Mouse (Mus musculus): Measurements from ENCODE around the gene Golm1. TPM values are rescaled to one million over a fixed set of nuclear protein-coding genes. Genes with fewer than 3 reads are reported as not detected.
"Not testable (repeated sequence)": the region's sequence is repeated elsewhere in the genome, so short reads cannot be mapped to it uniquely, and the experiment has no call there.

Gene Golm1
- total RNA-seq, 2 experiments from 2014 or later: 18.2 to 22.9 TPM

DNA sequence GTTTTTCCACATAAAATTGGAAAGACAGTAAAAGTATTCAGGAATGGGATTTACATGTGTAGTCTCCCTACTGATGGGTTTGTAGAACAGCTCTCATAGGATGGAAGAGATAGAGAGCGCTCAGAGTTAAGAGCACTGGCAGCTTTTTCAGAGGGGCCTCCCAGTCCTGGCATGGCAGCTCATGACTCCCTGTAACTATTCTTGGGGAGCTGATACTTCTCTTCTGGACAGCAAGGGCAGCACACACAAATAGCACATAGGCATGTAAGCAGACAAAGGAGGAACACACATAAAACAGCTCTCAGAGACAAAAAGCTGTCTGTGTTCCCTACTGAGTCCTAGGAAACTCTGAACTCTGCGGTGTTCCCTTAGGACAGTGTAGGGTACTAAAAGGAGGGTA lies 65.2 kb downstream of the Golm1 start:
- Histone ChIP-seq H3K4me3 (no peak overlapping the region), H3K27ac (no peak overlapping the region)
- no peak for TF ChIP-seq CTCF (IDR thresholded peaks at IDR 0.05)
- no peak for DNase-seq (ENCODE audit: extremely low spot score in 1 of 2, low spot score in 2 of 2)
- intact Hi-C loops (cut with DNase I): no loop called here

DNA sequence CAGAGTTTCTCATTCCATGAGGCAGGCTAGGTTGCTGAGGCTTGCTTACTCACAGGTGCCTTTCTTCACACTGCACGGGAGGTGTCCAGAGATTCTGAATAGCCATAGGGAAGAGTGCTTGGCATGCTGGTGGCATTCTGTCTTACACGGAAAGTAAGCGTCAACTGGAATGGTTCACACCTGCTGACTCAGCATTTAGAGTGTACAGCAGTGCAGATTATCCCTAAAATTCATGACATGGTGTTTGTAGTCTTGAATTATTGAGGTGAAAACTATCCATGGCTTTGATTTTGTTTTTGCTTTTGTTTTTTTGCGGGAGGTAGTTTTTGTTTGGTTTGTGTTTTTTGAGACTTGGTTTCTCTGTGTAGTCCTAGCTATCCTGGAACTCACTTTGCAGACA lies 65.7 kb downstream of the Golm1 start:
- Histone ChIP-seq H3K4me3 (no peak overlapping the region), H3K27ac (no peak overlapping the region)
- no peak for DNase-seq (ENCODE audit: extremely low spot score in 1 of 2, low spot score in 2 of 2)
- TF ChIP-seq CTCF (IDR thresholded peaks at IDR 0.05): no peak
- intact Hi-C loops (cut with DNase I): no loop called here

DNA sequence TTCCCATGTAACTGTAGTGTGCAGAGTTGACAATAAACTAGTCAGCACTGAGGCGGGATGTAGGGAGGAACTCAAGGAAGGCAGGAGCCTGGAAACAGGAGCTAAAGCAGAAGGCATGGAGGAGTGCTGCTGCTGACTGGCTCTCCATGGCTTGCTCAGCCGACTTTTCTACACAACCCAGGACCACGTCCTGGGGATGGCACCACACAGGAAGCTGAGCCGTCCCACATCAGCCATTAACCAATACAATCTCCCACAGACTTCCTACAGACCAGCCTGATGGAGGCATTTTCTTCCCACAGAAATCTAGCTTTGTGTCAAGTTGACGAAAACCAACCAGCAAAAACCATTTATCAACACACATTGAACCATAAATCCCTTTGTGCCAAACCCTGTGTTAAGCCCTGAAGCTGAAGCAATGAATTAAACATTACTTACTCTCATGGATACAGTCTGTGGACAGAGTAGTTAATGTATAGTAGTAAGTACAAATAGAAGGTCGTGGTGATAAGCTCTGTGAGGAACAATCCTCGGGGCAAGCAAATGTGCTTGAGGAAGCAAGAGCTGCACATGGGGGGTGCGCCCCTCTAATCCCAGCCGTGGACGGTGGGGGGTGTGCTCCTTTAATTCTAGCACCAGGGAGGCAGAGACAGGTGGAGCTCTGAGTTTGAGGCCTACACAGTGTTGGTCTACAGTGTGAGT lies 70.2 kb downstream of the Golm1 start:
- intact Hi-C loops (cut with DNase I): no loop called here
- Histone ChIP-seq H3K4me3 (no peak overlapping the region), H3K27ac (no peak overlapping the region)
- DNase-seq (ENCODE audit: extremely low spot score in 1 of 2, low spot score in 2 of 2): no peak
- no peak for TF ChIP-seq CTCF (IDR thresholded peaks at IDR 0.05)

DNA sequence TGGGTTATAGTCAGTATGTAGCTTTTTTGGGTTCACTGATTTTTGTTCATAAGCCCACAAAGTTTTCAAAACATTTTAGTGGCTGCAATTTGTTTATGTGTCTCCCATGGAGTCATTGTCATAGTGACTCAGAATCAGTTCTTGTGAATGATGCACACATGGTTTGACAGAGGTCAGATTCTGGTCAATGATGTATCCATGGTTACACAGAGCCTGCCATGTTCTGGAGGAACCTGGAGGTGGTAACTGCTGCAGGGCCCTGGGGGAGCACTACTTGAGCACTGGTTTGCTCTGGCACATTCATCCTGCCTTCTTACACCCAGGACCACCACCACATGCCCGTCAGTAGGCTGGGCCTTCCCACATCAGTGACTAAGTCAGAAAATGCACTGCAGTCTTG lies 71.1 kb downstream of the Golm1 start:
- Histone ChIP-seq H3K4me3 (no peak overlapping the region), H3K27ac (no peak overlapping the region)
- no peak for TF ChIP-seq CTCF (IDR thresholded peaks at IDR 0.05)
- no peak for DNase-seq (ENCODE audit: extremely low spot score in 1 of 2, low spot score in 2 of 2)
- intact Hi-C loops (cut with DNase I): no loop called here

DNA sequence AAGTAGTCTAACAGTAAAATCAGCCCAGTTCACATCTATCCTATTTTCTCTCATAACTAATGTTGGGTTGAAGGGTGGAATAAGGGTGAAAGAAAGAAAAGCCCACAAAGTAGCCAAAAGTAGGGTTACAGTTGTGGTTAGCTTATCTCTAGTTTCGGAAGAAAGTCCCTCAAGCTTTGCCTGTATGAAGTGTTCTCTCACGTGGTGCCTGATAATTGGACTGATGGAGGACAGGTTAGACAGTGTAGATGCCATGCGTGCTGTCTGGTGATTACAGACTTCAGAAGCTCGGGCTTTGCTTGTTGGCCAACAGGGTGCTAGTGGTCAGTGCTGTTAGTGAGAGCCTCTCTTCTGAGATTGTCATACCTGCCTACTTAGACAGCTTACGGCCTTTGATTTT lies 72.5 kb downstream of the Golm1 start:
- no peak overlapping the region for H3K27ac ChIP-seq
- TF ChIP-seq CTCF (IDR thresholded peaks at IDR 0.05): no peak
- intact Hi-C loops (cut with DNase I): no loop called here
- no peak for DNase-seq (ENCODE audit: extremely low spot score in 1 of 2, low spot score in 2 of 2)
- no peak overlapping the region for H3K4me3 ChIP-seq

DNA sequence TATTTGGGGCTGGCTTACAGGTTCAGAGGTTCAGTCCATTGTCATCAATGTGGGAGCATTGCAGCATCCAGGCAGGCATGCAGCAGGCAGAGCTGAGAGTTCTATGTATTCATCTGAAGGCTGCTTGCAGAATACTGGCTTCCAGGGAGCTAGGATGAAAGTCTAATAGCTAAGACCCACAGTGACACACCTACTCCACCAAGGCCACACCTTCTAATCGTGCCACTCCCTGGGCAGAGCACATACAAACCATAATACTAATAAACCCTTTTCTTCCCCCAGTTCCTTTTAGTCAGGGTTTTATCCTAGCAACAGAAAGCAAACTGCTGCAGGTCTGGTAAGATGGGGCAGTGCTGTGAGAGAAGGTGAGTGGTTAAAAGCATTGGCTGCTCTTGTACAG lies 83.0 kb downstream of the Golm1 start:
- intact Hi-C loops (cut with DNase I): no loop called here
- no peak for TF ChIP-seq CTCF (IDR thresholded peaks at IDR 0.05)
- Histone ChIP-seq H3K4me3 (no peak overlapping the region), H3K27ac (no peak overlapping the region)
- DNase-seq (ENCODE audit: extremely low spot score in 1 of 2, low spot score in 2 of 2): no peak

DNA sequence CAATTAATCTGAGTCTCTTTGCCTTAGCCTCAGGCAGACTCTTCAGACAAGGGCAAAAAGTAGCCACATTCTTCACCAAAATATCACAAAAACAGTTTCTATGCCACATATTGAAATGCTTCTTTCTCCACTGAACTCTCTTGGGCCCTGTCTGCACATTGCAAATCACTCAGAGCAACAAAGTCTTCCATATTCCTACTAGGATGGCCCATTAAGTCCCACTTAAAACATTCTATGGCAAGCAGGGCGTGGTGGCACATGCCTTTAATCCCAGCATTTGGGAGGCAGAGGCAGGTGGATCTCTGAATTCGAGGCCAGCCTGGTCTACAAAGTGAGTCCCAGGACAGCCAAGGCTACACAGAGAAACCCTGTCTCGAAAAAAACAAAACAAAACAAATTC lies 83.6 kb downstream of the Golm1 start:
- H3K4me3 ChIP-seq; DNase-seq (ENCODE audit: extremely low spot score in 1 of 2, low spot score in 2 of 2); intact Hi-C loops (cut with DNase I); H3K27ac ChIP-seq: not testable (repeated sequence)

DNA sequence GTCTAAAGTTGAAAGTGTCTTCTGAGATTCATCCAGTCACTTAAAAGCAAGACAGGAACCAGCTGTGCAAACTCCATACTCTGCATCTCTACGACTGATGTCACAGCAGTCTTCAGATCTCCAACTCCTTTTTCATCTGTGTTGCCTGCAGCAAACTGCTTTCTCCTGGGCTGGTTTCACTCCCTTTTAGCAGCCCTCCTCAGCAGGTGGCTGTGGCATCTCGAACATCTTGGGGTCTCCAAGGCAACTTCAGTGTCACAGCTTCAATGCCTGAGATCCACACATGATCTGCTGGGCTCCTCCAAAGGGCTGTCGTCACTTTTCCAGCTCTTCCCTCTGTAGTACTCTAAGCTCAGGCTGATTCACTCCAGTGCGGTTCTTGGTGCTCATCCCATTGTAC lies 84.9 kb downstream of the Golm1 start:
- H3K27ac ChIP-seq: no peak overlapping the region
- TF ChIP-seq CTCF (IDR thresholded peaks at IDR 0.05): no peak
- intact Hi-C loops (cut with DNase I): no loop called here

DNA sequence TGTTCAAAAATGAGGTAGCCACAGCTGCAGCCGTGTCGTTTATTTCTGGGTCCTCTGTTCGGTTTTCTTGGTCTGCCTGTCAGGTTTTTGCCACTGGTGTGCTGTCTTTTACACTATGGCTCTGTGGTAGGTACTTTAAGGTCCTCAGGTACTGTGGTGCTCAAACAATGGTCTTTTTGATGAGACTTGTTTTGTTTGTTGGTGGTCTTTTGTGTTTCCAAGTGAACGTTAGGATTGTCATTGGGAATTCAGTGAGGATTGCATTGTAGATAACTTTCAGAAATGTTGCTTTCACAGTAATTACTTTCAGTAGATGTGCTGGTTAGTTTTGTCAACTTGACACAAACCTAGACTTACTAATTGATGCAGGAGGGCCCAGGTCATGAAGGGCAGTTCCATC lies 85.9 kb downstream of the Golm1 start:
- no peak for DNase-seq (ENCODE audit: extremely low spot score in 1 of 2, low spot score in 2 of 2)
- no peak for TF ChIP-seq CTCF (IDR thresholded peaks at IDR 0.05)
- intact Hi-C loops (cut with DNase I): loop anchor here (5.0 to 10.0 kb wide), 2 partner anchors 72 to 955 kb away; no protein-coding TSS in a partner anchor
- no peak overlapping the region for H3K27ac ChIP-seq
- H3K4me3 ChIP-seq: no peak overlapping the region

More for the DNA sequence above, 84.9 kb downstream of the Golm1 start:
- H3K4me3 ChIP-seq: no peak overlapping the region
- DNase-seq (ENCODE audit: extremely low spot score in 1 of 2, low spot score in 2 of 2): no peak

DNA sequence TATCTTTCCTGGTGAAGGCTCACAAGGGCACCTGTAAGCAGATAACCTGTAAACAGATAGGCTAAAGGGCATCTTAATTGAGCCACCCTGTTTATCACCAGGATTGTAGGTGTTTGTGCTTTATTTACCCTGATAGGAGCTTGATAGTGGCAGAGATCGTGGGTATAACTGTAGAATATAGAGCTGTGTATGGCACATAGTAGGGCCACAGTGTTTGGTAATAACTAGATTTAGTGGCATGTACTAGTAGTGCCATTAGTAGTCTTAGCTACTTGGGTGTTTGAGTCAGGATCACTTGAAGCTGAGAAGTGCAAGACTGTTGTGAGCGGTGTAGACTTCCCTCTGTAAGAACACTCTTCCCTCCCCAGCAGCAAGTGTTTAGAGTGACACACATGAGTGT lies 88.4 kb downstream of the Golm1 start:
- no peak overlapping the region for H3K4me3 ChIP-seq
- no peak for DNase-seq (ENCODE audit: extremely low spot score in 1 of 2, low spot score in 2 of 2)
- intact Hi-C loops (cut with DNase I): loop anchor here (5.0 to 10.0 kb wide), 2 partner anchors 70 to 952 kb away; no protein-coding TSS in a partner anchor
- TF ChIP-seq CTCF (IDR thresholded peaks at IDR 0.05): no peak
- no peak overlapping the region for H3K27ac ChIP-seq

DNA sequence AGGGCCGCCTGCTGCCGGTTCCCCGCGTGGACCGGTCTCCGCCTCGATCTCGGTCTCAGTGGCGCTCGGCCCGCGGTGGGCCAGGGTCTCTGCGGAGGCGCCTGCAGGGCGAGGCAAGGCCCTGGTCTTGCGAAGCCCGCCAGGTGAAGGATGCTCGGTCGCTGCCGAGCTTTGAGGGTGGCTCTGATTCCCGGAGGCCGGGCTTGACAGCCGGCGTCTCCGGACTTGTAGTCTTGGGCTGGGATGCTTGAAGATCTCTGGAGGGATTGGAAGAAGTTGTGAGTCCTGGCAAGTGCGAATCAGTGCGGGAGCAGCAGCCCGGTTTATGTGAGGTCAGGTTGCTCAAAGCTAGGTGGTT lies 90.0 kb downstream of the Golm1 start:
- intact Hi-C loops (cut with DNase I): loop anchor here (1.0 to 10.0 kb wide), 3 partner anchors 28 to 951 kb away; no protein-coding TSS in a partner anchor
- H3K4me3 ChIP-seq: peak overlapping the region; percentile 81
- DNase-seq (ENCODE audit: extremely low spot score in 1 of 2, low spot score in 2 of 2): peak in 1 of 2 experiments; percentile 24
- TF ChIP-seq CTCF (IDR thresholded peaks at IDR 0.05): no peak
- peak overlapping the region; percentile 80 for H3K27ac ChIP-seq

DNA sequence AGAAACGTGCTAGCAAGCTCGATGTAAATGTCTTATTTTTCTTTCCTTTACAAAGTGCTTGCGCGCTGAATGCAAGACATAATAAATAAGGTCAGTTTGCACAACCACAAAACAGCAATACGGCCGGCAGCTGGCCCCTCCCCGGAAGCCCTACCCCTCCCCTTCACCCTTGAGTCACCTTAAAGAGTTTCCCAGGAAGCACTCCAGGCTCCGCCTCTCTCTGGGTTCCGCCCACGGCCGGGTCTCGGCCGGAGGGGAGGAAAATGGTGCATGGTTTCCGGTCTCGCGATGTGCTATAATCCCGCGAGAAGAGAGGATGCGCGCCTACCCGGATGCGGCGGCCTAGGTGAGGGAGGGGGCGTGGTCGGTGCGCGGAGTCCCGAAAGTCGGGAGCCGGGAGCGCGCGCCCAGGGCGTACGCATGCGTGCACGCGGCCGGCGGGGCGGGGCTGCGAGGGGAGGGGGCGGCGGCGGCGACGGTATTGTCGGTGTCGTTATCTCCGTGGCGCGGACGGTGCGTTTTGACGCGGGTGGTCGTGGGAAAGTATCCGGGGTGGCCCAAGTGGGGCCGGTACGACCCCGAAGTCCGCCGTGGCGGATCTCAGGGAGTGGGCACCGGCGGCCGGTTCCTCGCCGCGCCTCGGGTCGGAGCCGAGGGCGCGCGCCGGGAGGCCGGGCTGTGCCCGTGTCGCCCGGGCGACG lies 90.5 kb downstream of the Golm1 start, which contains the start of the genes Agtpbp1 and Naa35:
Agtpbp1 (minus strand) TSS at position 281 of the 701 bp plus-strand sequence.
Naa35 (plus strand) TSS at position 313 of the 701 bp plus-strand sequence.
- Histone ChIP-seq H3K27ac (peak within 1 kb of the TSS; percentile 89), H3K4me3 (peak within 1 kb of the TSS; percentile 81)
- intact Hi-C loops (cut with DNase I): loop anchor here (1.0 to 10.0 kb wide), 3 partner anchors 28 to 950 kb away; no protein-coding TSS in a partner anchor
- TF ChIP-seq CTCF (IDR thresholded peaks at IDR 0.05): no peak
- peak; percentile 100 for DNase-seq (ENCODE audit: extremely low spot score in 1 of 2, low spot score in 2 of 2)

Other genes starting within 250 kb of the Golm1 start
- 100 to 1,000 TPM; 352 to 357 TPM for gene Agtpbp1, start 90.6 kb downstream of the Golm1 start, total RNA-seq (2021)
- 10 to 100 TPM; 95.1 to 98.1 TPM for gene Naa35, start 90.6 kb downstream of the Golm1 start, total RNA-seq (2021)
- gene 4921517D22Rik, start 18.3 kb upstream of the Golm1 start, total RNA-seq (2021): not detected
- gene Spata31d1a, start 34.5 kb upstream of the Golm1 start, total RNA-seq (2021): under 1 TPM; 0.18 to 0.26 TPM
- gene Spata31d1b, start 36.5 kb upstream of the Golm1 start, total RNA-seq (2021): under 1 TPM in 1 of 2 experiments, not detected in 1; 0.09 TPM
- gene Spata31d1d, start 55.9 kb upstream of the Golm1 start, total RNA-seq (2021): not detected
- gene 1700014D04Rik, start 70.9 kb upstream of the Golm1 start, total RNA-seq (2021): 1 to 10 TPM; 1.8 to 2.5 TPM
- gene Isca1, start 94.0 kb upstream of the Golm1 start, total RNA-seq (2021): 100 to 1,000 TPM; 151 to 157 TPM
- gene Gm49354, start 106.4 kb upstream of the Golm1 start, total RNA-seq (2021): not detected
- gene Tut7, start 147.3 kb upstream of the Golm1 start, total RNA-seq (2021): 10 to 100 TPM; 61.1 to 66.0 TPM